12 mouse cellular contexts compared by ENCODE assay signal in the genomic region with DNA sequence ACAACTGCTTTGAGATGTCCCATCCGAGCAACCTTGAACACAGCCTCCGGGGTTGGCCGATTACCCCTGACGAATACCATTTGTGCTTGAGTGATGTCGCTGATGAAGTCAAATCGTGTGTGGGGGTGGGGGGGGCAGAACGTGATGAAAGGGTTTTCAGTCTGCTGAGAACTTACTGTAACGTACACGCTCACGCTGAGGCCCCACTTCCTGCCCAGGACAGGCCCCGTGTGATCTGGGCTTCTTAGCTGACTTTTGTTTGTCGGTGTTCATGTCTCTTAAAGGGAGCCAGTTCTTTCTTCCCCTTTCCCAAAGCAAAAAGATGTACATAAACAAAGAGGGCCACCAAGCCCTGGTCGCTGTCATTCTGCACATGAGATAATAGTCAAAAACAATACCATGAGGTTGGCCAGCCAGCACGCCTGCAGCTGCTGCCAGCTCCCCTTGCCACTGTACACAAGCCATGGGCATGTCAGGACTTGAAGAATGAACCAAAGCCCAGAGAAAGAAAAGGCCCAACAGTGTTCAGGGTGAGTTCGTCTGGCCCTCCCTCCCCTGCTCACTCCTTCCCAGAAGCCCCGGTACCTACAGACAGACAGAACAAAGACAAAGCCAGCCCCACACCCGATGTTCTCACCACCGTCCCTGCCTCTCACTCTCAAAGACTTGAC. TPM values are rescaled to one million over a fixed set of nuclear protein-coding genes. Genes with fewer than 3 reads are reported as not detected.
A peak's percentile ranks its signal among the peaks of the same experiment; 100 is the strongest.
DNase-seq lines count a peak whose midpoint lies in the region; ATAC-seq and TF ChIP-seq lines count a peak whose summit lies in the region.
"Had no signal": no experiment of that assay in that cellular context is flagged by ENCODE, and none has a peak within 500 bp of the region (broad histone marks: within the 10 kb centered on the region; RNA-seq: fewer than 3 reads in every experiment).

No protein-coding gene starts in this region.

- H3K9me3 ChIP-seq in intestine, embryonic 14.5 days (ENCODE audit: control insufficient read depth, low read length): no peaks in the 10 kb centered on the region
- H3K9me3 ChIP-seq in intestine, embryonic 16.5 days (ENCODE audit: control insufficient read depth, low read length): no peaks in the 10 kb centered on the region
- no peaks in the 10 kb centered on the region for H3K9me3 ChIP-seq in limb, embryonic 11.5 days (ENCODE audit: control insufficient read depth, low read length)

- no peak overlapping the region for H3K4me2 ChIP-seq in intestine, embryonic 14.5 days (ENCODE audit: low read length)
- H3K4me2 ChIP-seq in intestine, embryonic 16.5 days (ENCODE audit: low read depth, low read length): no peak overlapping the region
- no peak overlapping the region for H3K4me2 ChIP-seq in limb, embryonic 11.5 days (ENCODE audit: low read depth, severe bottlenecking)

- H3K27ac ChIP-seq in intestine, embryonic 14.5 days (ENCODE audit: low read depth): no peak overlapping the region; the same call in 1 of the 2 replicates
- H3K27ac ChIP-seq in intestine, embryonic 16.5 days (ENCODE audit: low read length): no peak overlapping the region
- H3K27ac ChIP-seq in limb, embryonic 11.5 days (replicated peaks; ENCODE audit: low read depth, low read length): no peak overlapping the region

- 0 out of 2 replicates have a peak, but pooled peaks have one; percentile 48 for ATAC-seq in intestine, embryonic 14.5 days (replicated peaks; ENCODE audit: low FRiP score, low TSS enrichment, low read depth)
- no peak for ATAC-seq in intestine, embryonic 16.5 days
- no peak for ATAC-seq in limb, embryonic 11.5 days (ENCODE audit: insufficient number of reproducible peaks, low FRiP score, low TSS enrichment, low read depth)
- ATAC-seq: intestine, postnatal 0 days had no signal

- intact Hi-C loops in gastrocnemius, postnatal 36 days (cut with DNase I): no loop called here

- no peak for TF ChIP-seq POLR2A in brain, embryonic 14.5 days (IDR thresholded peaks at IDR 0.05; ENCODE audit: borderline replicate concordance, extremely low read depth, insufficient read depth, insufficient read length, poor library complexity, severe bottlenecking)

- no peaks in the 10 kb centered on the region for H3K36me3 ChIP-seq in intestine, embryonic 14.5 days (ENCODE audit: control insufficient read depth, insufficient read depth, low read length)
- H3K36me3 ChIP-seq in intestine, embryonic 16.5 days (ENCODE audit: control insufficient read depth, insufficient read depth, low read length): no peaks in the 10 kb centered on the region
- no peaks in the 10 kb centered on the region for H3K36me3 ChIP-seq in limb, embryonic 11.5 days (ENCODE audit: control insufficient read depth, insufficient read depth, low read length)
- H3K36me3 ChIP-seq: G1E had no signal

- WGBS in intestine, embryonic 14.5 days: 32% methylated on average over 18 of the region's 18 CpGs
- WGBS in intestine, embryonic 16.5 days: 42% methylated on average over 18 of the region's 18 CpGs
- whole genome bisulfite sequencing in limb, embryonic 11.5 days: 62% methylated on average over 18 of the region's 18 CpGs

- no peak for DNase-seq in intestine, embryonic 14.5 days (ENCODE audit: low spot score)
- peak; percentile 90 for DNase-seq in CD4-positive helper T cell, adult 2 months (ENCODE audit: low read depth, low spot score)
- DNase-seq in brain, embryonic 14.5 days (ENCODE audit: low read depth): peak; percentile 39
- no peak for DNase-seq in limb, embryonic 11.5 days (ENCODE audit: low spot score)
- no peak for DNase-seq in retina, embryonic 14.5 days (ENCODE audit: low spot score)
- DNase-seq in gastrocnemius, postnatal 36 days: no peak
- DNase-seq in layer of hippocampus, postnatal 14 days (ENCODE audit: low spot score in 2 of 2): no peak
- DNase-seq: left cerebral cortex, postnatal 4 days; right cerebral cortex, postnatal 4 days had no signal

- H3K9ac ChIP-seq in intestine, embryonic 14.5 days (ENCODE audit: low read length): no peak overlapping the region
- no peak overlapping the region for H3K9ac ChIP-seq in intestine, embryonic 16.5 days (ENCODE audit: low read depth, low read length)
- 0 out of 2 replicates have a peak overlapping the region, but pooled peaks have one; percentile 22 for H3K9ac ChIP-seq in limb, embryonic 11.5 days (ENCODE audit: low read length)

- no peak overlapping the region for H3K4me3 ChIP-seq in intestine, embryonic 14.5 days (ENCODE audit: low read depth, low read length)
- no peak overlapping the region for H3K4me3 ChIP-seq in intestine, embryonic 16.5 days (ENCODE audit: low read length)
- no peak overlapping the region for H3K4me3 ChIP-seq in limb, embryonic 11.5 days (ENCODE audit: low read depth, low read length)

- H3K4me1 ChIP-seq in intestine, embryonic 14.5 days (replicated peaks; ENCODE audit: control insufficient read depth, insufficient read depth, low read length): peaks cover 15% of the 10 kb centered on the region; the same call in 1 of the 2 replicates
- H3K4me1 ChIP-seq in intestine, embryonic 16.5 days (ENCODE audit: control insufficient read depth, insufficient read depth, low read length): no peaks in the 10 kb centered on the region; the same call in 1 of the 2 replicates
- no peaks in the 10 kb centered on the region for H3K4me1 ChIP-seq in limb, embryonic 11.5 days (ENCODE audit: control insufficient read depth, insufficient read depth, low read length)

- no peaks in the 10 kb centered on the region for H3K27me3 ChIP-seq in intestine, embryonic 14.5 days (replicated peaks; ENCODE audit: control insufficient read depth, insufficient read depth, low read length)
- no peaks in the 10 kb centered on the region for H3K27me3 ChIP-seq in intestine, embryonic 16.5 days (replicated peaks; ENCODE audit: control insufficient read depth, insufficient read depth, low read length)
- H3K27me3 ChIP-seq in limb, embryonic 11.5 days (ENCODE audit: control insufficient read depth, insufficient read depth, low read length): no peaks in the 10 kb centered on the region

- TF ChIP-seq CTCF in brain, embryonic 14.5 days (IDR thresholded peaks at IDR 0.05; ENCODE audit: borderline replicate concordance, extremely low read depth, insufficient read depth, insufficient read length): no peak

RNA-seq across cellular contexts. Expression of gene Setd4, which starts 29.2 kb away (rescaled TPM):
- 13.0 and 13.4 TPM in 2 replicates for polyA plus RNA-seq in intestine, embryonic 14.5 days (2014; fragmentation: Nextera tagmentation; extraction: Ambion mirVana)
- 8.3 and 9.7 TPM in 2 replicates for polyA plus RNA-seq in intestine, embryonic 16.5 days (2015; fragmentation: Nextera tagmentation; extraction: Ambion mirVana)
- polyA plus RNA-seq in brain, embryonic 14.5 days (2012; rRNA removed): 18.2 and 20.4 TPM in 2 replicates
- 15.2 and 19.0 TPM in 2 replicates for polyA plus RNA-seq in limb, embryonic 11.5 days (2014; fragmentation: Nextera tagmentation; extraction: Ambion mirVana)
- 1 to 10 TPM; 1.0 to 1.4 TPM for total RNA-seq in gastrocnemius, postnatal 36 days (2021)
- 10 to 100 TPM in 1 of 2 experiments, 1 to 10 TPM in 1; 9.5 to 10.7 TPM for total RNA-seq in layer of hippocampus, postnatal 14 days (2021)

RNA-seq across cellular contexts. Expression of gene Cbr1, which starts 31.0 kb away (rescaled TPM):
- polyA plus RNA-seq in intestine, embryonic 14.5 days (2014; fragmentation: Nextera tagmentation; extraction: Ambion mirVana): 84.7 and 92.5 TPM in 2 replicates
- polyA plus RNA-seq in intestine, embryonic 16.5 days (2015; fragmentation: Nextera tagmentation; extraction: Ambion mirVana): 159 and 167 TPM in 2 replicates
- polyA plus RNA-seq in brain, embryonic 14.5 days (2012; rRNA removed): 159 and 202 TPM in 2 replicates
- polyA plus RNA-seq in limb, embryonic 11.5 days (2014; fragmentation: Nextera tagmentation; extraction: Ambion mirVana): 119 and 129 TPM in 2 replicates
- 10 to 100 TPM; 19.3 to 24.6 TPM for total RNA-seq in gastrocnemius, postnatal 36 days (2021)
- total RNA-seq in layer of hippocampus, postnatal 14 days (2021): 10 to 100 TPM; 59.4 to 63.7 TPM

RNA-seq across cellular contexts. Expression of gene Gm5678, which starts 53.2 kb away (rescaled TPM):
- polyA plus RNA-seq in intestine, embryonic 14.5 days (2014; fragmentation: Nextera tagmentation; extraction: Ambion mirVana): 0.19 TPM in 1 of 2 replicates, not detected in the other
- not detected in 2 replicates for polyA plus RNA-seq in intestine, embryonic 16.5 days (2015; fragmentation: Nextera tagmentation; extraction: Ambion mirVana)
- 0.08 and 0.10 TPM in 2 replicates for polyA plus RNA-seq in brain, embryonic 14.5 days (2012; rRNA removed)
- not detected in 2 replicates for polyA plus RNA-seq in limb, embryonic 11.5 days (2014; fragmentation: Nextera tagmentation; extraction: Ambion mirVana)
- total RNA-seq in gastrocnemius, postnatal 36 days (2021): 1 to 10 TPM in 1 of 2 experiments, under 1 TPM in 1; 0.69 to 1.5 TPM
- 1 to 10 TPM; 1.9 to 2.0 TPM for total RNA-seq in layer of hippocampus, postnatal 14 days (2021)
- polyA plus RNA-seq: G1E; intestine, postnatal 0 days had no signal

Comparison
In these comparisons a context has a peak if more than half of its experiments do, and no peak if none do; other contexts are left out.
1. DNase-seq: peak in CD4-positive helper T cell, adult 2 months (single experiment) and brain, embryonic 14.5 days (single experiment); none in intestine, embryonic 14.5 days (single experiment), limb, embryonic 11.5 days (single experiment), retina, embryonic 14.5 days (single experiment), gastrocnemius, postnatal 36 days (0 of 2) and layer of hippocampus, postnatal 14 days (0 of 2).